Mouse (Mus musculus) erythroblast, embryonic 14.5 days (primary cell): Measurements from ENCODE around the gene Mfrp.

ENCODE experiments used
- GATA1 ChIP-seq: IDR thresholded peaks from 2 replicates; pipeline ENCODE4 v1.6.1; 2012; ENCODE audit warnings: low read length, inconsistent platforms, mixed read lengths
- TAL1 ChIP-seq: IDR thresholded peaks from 3 replicates; pipeline ENCODE4 v1.6.1; 2012; ENCODE audit warnings: low read length, inconsistent platforms, mixed read lengths

DNA sequence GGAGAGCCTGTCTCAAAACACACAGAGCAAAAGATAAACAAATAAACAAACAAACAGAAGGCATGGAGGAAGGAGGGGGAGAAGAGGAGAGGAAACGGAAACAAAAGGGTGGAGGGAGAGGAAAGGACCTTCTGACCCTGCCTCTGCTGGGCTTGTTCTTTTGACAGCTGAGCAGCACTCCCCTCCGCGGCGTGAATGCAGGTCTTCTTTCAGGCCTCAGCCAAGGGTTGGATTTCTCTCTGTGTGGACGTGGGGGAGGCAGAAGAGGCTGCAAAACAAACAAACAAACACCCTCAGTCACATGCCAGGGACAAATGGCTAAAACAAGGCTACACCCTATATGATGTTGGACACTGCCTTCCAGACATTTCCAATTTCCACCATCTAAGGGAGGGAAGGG, 23.5 kb downstream of the Mfrp start:
- TF ChIP-seq GATA1 (no peak), TAL1 (no peak)
